7 mouse cellular contexts compared by ENCODE assay signal in genomic region chr9:96720510-96721162, GRCm38 (mm10). TPM values are rescaled to one million over a fixed set of nuclear protein-coding genes. Genes with fewer than 3 reads are reported as not detected.
A peak's percentile ranks its signal among the peaks of the same experiment; 100 is the strongest.
DNase-seq lines count a peak whose midpoint lies in the region; ATAC-seq lines count a peak whose summit lies in the region.

No protein-coding gene starts in this region.

- intact Hi-C loops in left cerebral cortex, postnatal 14 days (cut with DNase I), result no loop called here

- H3K9me3 ChIP-seq in midbrain, embryonic 10.5 days (replicated peaks), result no peaks in the 10 kb centered on the region
- no peaks in the 10 kb centered on the region for H3K9me3 ChIP-seq in midbrain, embryonic 11.5 days (ENCODE audit: control insufficient read depth, low read length)
- no peaks in the 10 kb centered on the region for H3K9me3 ChIP-seq in forebrain, embryonic 15.5 days
- no peaks in the 10 kb centered on the region for H3K9me3 ChIP-seq in stomach, embryonic 16.5 days (replicated peaks; ENCODE audit: control insufficient read depth, low read length)

- no peak overlapping the region; the same call in 1 of the 2 replicates for H3K9ac ChIP-seq in midbrain, embryonic 11.5 days (ENCODE audit: low read length)
- H3K9ac ChIP-seq in forebrain, embryonic 15.5 days (replicated peaks), result peak overlapping the region; percentile 95; the same call in 1 of the 2 replicates
- peak overlapping the region; percentile 98; the same call in 1 of the 2 replicates for H3K9ac ChIP-seq in stomach, embryonic 16.5 days (ENCODE audit: low read length)

- ATAC-seq in midbrain, embryonic 11.5 days (ENCODE audit: low FRiP score), result no peak
- ATAC-seq in forebrain, embryonic 15.5 days (replicated peaks), result no peak
- ATAC-seq in stomach, embryonic 16.5 days (ENCODE audit: insufficient read depth, low FRiP score), result no peak

- peaks cover 36% of the 10 kb centered on the region for H3K4me1 ChIP-seq in midbrain, embryonic 10.5 days
- peaks cover 11% of the 10 kb centered on the region for H3K4me1 ChIP-seq in midbrain, embryonic 11.5 days (ENCODE audit: control insufficient read depth, insufficient read depth, low read length)
- peaks cover 44% of the 10 kb centered on the region for H3K4me1 ChIP-seq in forebrain, embryonic 15.5 days
- peaks cover 8% of the 10 kb centered on the region; the same call in 1 of the 2 replicates for H3K4me1 ChIP-seq in stomach, embryonic 16.5 days (ENCODE audit: control insufficient read depth, insufficient read depth, low read length)

- peak overlapping the region; percentile 88 for H3K4me3 ChIP-seq in midbrain, embryonic 10.5 days
- no peak overlapping the region for H3K4me3 ChIP-seq in midbrain, embryonic 11.5 days (ENCODE audit: low read depth, low read length)
- H3K4me3 ChIP-seq in forebrain, embryonic 15.5 days, result no peak overlapping the region
- peak overlapping the region; percentile 70 for H3K4me3 ChIP-seq in stomach, embryonic 16.5 days (replicated peaks; ENCODE audit: low read length)

- 77% methylated on average over 11 of the region's 11 CpGs for WGBS in midbrain, embryonic 10.5 days
- WGBS in midbrain, embryonic 11.5 days, result 74% methylated on average over 11 of the region's 11 CpGs
- WGBS in forebrain, embryonic 15.5 days, result 35% methylated on average over 11 of the region's 11 CpGs
- 66% methylated on average over 11 of the region's 11 CpGs for WGBS in stomach, embryonic 16.5 days

- H3K4me2 ChIP-seq in midbrain, embryonic 11.5 days, result no peak overlapping the region
- peak overlapping the region; percentile 79 for H3K4me2 ChIP-seq in forebrain, embryonic 15.5 days (replicated peaks)
- peak overlapping the region; percentile 79 for H3K4me2 ChIP-seq in stomach, embryonic 16.5 days (ENCODE audit: low read depth, low read length)

- DNase-seq in midbrain, embryonic 10.5 days (ENCODE audit: low spot score), result no peak
- DNase-seq in midbrain, embryonic 11.5 days (ENCODE audit: low spot score, missing footprints), result no peak
- peak; percentile 45 to 66 for DNase-seq in kidney, postnatal 36 days
- no peak for DNase-seq in left cerebral cortex, postnatal 14 days (ENCODE audit: low spot score in 2 of 2)
- no peak for DNase-seq in adrenal gland, postnatal 25 days

- no peak overlapping the region for H3K27ac ChIP-seq in midbrain, embryonic 10.5 days (replicated peaks)
- H3K27ac ChIP-seq in midbrain, embryonic 11.5 days (ENCODE audit: low read depth, low read length), result no peak overlapping the region
- H3K27ac ChIP-seq in forebrain, embryonic 15.5 days (replicated peaks), result peak overlapping the region; percentile 90
- peak overlapping the region; percentile 97 for H3K27ac ChIP-seq in stomach, embryonic 16.5 days (ENCODE audit: low read length)

- no peaks in the 10 kb centered on the region for H3K36me3 ChIP-seq in midbrain, embryonic 10.5 days
- no peaks in the 10 kb centered on the region for H3K36me3 ChIP-seq in midbrain, embryonic 11.5 days (ENCODE audit: control insufficient read depth, insufficient read depth, low read length)
- no peaks in the 10 kb centered on the region for H3K36me3 ChIP-seq in forebrain, embryonic 15.5 days
- H3K36me3 ChIP-seq in stomach, embryonic 16.5 days (ENCODE audit: control insufficient read depth, insufficient read depth, low read length), result no peaks in the 10 kb centered on the region; the same call in 1 of the 2 replicates

- H3K27me3 ChIP-seq in midbrain, embryonic 10.5 days (ENCODE audit: low read depth, poor library complexity, severe bottlenecking), result peaks cover 43% of the 10 kb centered on the region
- H3K27me3 ChIP-seq in midbrain, embryonic 11.5 days (ENCODE audit: control insufficient read depth, insufficient read depth, low read length), result peaks cover 5% of the 10 kb centered on the region; the same call in 1 of the 2 replicates
- no peaks in the 10 kb centered on the region for H3K27me3 ChIP-seq in forebrain, embryonic 15.5 days
- H3K27me3 ChIP-seq in stomach, embryonic 16.5 days (ENCODE audit: control insufficient read depth, insufficient read depth, low read length), result no peaks in the 10 kb centered on the region

RNA-seq across cellular contexts. Expression of gene Zbtb38, which starts 32.0 kb away (rescaled TPM):
- polyA plus RNA-seq in midbrain, embryonic 10.5 days (2016; fragmentation: Nextera tagmentation; extraction: Ambion mirVana), result 8.1 and 10.6 TPM in 2 replicates
- 11.3 and 11.9 TPM in 2 replicates for polyA plus RNA-seq in midbrain, embryonic 11.5 days (2014; fragmentation: Nextera tagmentation; extraction: Ambion mirVana)
- polyA plus RNA-seq in forebrain, embryonic 15.5 days (2015; fragmentation: Nextera tagmentation; extraction: Ambion mirVana), result 48.2 and 51.0 TPM in 2 replicates
- polyA plus RNA-seq in stomach, embryonic 16.5 days (2015; fragmentation: Nextera tagmentation; extraction: Ambion mirVana), result 19.4 and 21.2 TPM in 2 replicates
- total RNA-seq in left cerebral cortex, postnatal 14 days (2021), result 10 to 100 TPM; 47.0 to 49.0 TPM
- 56.5 and 65.6 TPM in 2 replicates for total RNA-seq in adrenal gland, postnatal 25 days (2021)

Comparison
In these comparisons a context has a peak if more than half of its experiments do, and no peak if none do; other contexts are left out.
1. H3K4me3 ChIP-seq: peak in midbrain, embryonic 10.5 days (single experiment) and stomach, embryonic 16.5 days (single experiment); none in midbrain, embryonic 11.5 days (single experiment) and forebrain, embryonic 15.5 days (single experiment).
2. DNase-seq: peak in kidney, postnatal 36 days (2 of 2); none in midbrain, embryonic 10.5 days (single experiment), midbrain, embryonic 11.5 days (single experiment), left cerebral cortex, postnatal 14 days (0 of 2) and adrenal gland, postnatal 25 days (single experiment).
3. H3K27ac ChIP-seq: peak in forebrain, embryonic 15.5 days (single experiment) and stomach, embryonic 16.5 days (single experiment); none in midbrain, embryonic 10.5 days (single experiment) and midbrain, embryonic 11.5 days (single experiment).